Mouse (Mus musculus) midbrain, embryonic 11.5 days (tissue): ENCODE measurements at regions not wholly inside any gene's neighbourhood (a gene's known extent, or its start where the extent isn't known, plus 50 kb on each side); places are given as distances from the start of the nearest gene placed in this dataset.
A peak's percentile ranks its signal among the peaks of the same experiment; 100 is the strongest.

ENCODE experiments used
- ATAC-seq: fragments of 200-750 bp; cut with Nextera tagmentation; 2 replicates; pipeline ENCODE4 v1.8.0; 2017; ENCODE audit warnings: moderate TSS enrichment, moderate library complexity; ENCODE audit not compliant: low FRiP score
- DNase-seq: peaks from one replicate; pipeline ENCODE4 v3.0.0; 2015; ENCODE audit warnings: low spot score; ENCODE audit errors: missing footprints
- H3K27ac ChIP-seq: fragments of 300-500 bp; sonication (generic); 2 replicates; pipeline ENCODE4 v1.5.1; 2014; ENCODE audit warnings: low read depth, low read length
- H3K27me3 ChIP-seq: fragments of 300-500 bp; sonication (generic); 2 replicates; pipeline ENCODE4 v1.6.1; 2014; ENCODE audit warnings: mild to moderate bottlenecking, low read length, moderate library complexity, mixed read lengths; ENCODE audit not compliant: control insufficient read depth, insufficient read depth
- H3K36me3 ChIP-seq: fragments of 300-500 bp; sonication (generic); 2 replicates; pipeline ENCODE4 v1.6.1; 2014; ENCODE audit warnings: mild to moderate bottlenecking, low read length, moderate library complexity, mixed read lengths; ENCODE audit not compliant: control insufficient read depth, insufficient read depth
- H3K4me1 ChIP-seq: fragments of 300-500 bp; sonication (generic); 2 replicates; pipeline ENCODE4 v1.6.1; 2014; ENCODE audit warnings: low read length; ENCODE audit not compliant: control insufficient read depth, insufficient read depth
- H3K4me2 ChIP-seq: fragments of 300-500 bp; sonication (generic); 2 replicates; pipeline ENCODE4 v1.6.1; 2014; ENCODE audit warnings: mild to moderate bottlenecking, moderate library complexity
- H3K4me3 ChIP-seq: fragments of 300-500 bp; sonication (generic); 2 replicates; pipeline ENCODE4 v1.5.1; 2014; ENCODE audit warnings: low read depth, low read length
- H3K9ac ChIP-seq: fragments of 300-500 bp; sonication (generic); 2 replicates; pipeline ENCODE4 v1.6.1; 2014; ENCODE audit warnings: low read length
- H3K9me3 ChIP-seq: fragments of 300-500 bp; sonication (generic); 2 replicates; pipeline ENCODE4 v1.6.1; 2016; ENCODE audit warnings: low read length; ENCODE audit not compliant: control insufficient read depth
- WGBS: fragments of 180-500 bp; shearing (Covaris S2); extraction: QIAGEN DNeasy Blood & Tissue Kit; methylation state at CpG from one replicate; pipeline ENCODE4 v1.1.7; 2014; 5-methylcytosine and 5-hydroxymethylcytosine counted together

- no peak overlapping the region for H3K4me2 ChIP-seq
- 75% methylated on average over 3 of the region's 3 CpGs for WGBS
- no peaks in the 10 kb centered on the region for H3K27me3 ChIP-seq
- ATAC-seq (no peak), DNase-seq (no peak)
- no peaks in the 10 kb centered on the region for H3K4me1 ChIP-seq
- H3K9me3 ChIP-seq: no peaks in the 10 kb centered on the region
- no peak overlapping the region for H3K9ac ChIP-seq
- H3K4me3 ChIP-seq: no peak overlapping the region
- H3K36me3 ChIP-seq: no peaks in the 10 kb centered on the region
- H3K27ac ChIP-seq: no peak overlapping the region
These were observed 103.0 kb downstream of the Nab1 start for GRCm38 (mm10) chr1:52397460-52397859.

GRCm38 (mm10) chr1:52392933-52393332 is 107.5 kb downstream of the Nab1 start:
- no peak for DNase-seq
- Histone ChIP-seq H3K4me2 (no peak overlapping the region), H3K4me3 (no peak overlapping the region), H3K4me1 (no peaks in the 10 kb centered on the region), H3K27ac (no peak overlapping the region), H3K9ac (no peak overlapping the region), H3K27me3 (no peaks in the 10 kb centered on the region), H3K9me3 (no peaks in the 10 kb centered on the region), H3K36me3 (no peaks in the 10 kb centered on the region)
- ATAC-seq: no peak
- WGBS: 44% methylated on average over 2 of the region's 2 CpGs

GRCm38 (mm10) chr1:52388836-52389235 is 111.6 kb downstream of the Nab1 start:
- H3K9me3 ChIP-seq: no peaks in the 10 kb centered on the region
- DNase-seq (peak; percentile 79), ATAC-seq (no peak)
- H3K36me3 ChIP-seq: no peaks in the 10 kb centered on the region
- H3K27ac ChIP-seq: no peak overlapping the region
- no peaks in the 10 kb centered on the region for H3K27me3 ChIP-seq
- no peak overlapping the region for H3K9ac ChIP-seq
- WGBS: 83% methylated on average over 6 of the region's 6 CpGs
- H3K4me1 ChIP-seq: no peaks in the 10 kb centered on the region
- no peak overlapping the region for H3K4me3 ChIP-seq
- no peak overlapping the region for H3K4me2 ChIP-seq

DNA sequence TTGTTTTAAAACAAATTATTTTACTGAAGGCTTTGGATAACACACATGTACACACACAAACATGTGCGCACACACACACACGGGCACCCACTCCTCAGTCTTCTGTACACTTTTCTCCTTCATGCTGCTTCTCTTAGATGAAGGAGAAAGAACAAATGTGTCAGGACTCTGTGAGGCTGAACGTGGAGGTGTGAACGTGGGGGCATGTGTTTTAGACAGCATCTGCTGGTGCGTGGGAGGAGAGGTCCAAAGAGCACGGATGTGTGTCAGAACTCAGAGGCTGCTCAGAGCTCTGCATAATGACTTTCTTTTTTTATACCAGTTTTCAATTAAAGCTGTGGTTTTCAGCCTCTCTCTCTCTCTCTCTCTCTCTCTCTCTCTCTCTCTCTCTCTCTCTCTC is 112.4 kb downstream of the Nab1 start:
- 82% methylated on average over 6 of the region's 6 CpGs for WGBS
- Histone ChIP-seq H3K27me3 (no peaks in the 10 kb centered on the region), H3K4me1 (no peaks in the 10 kb centered on the region), H3K36me3 (no peaks in the 10 kb centered on the region), H3K4me3 (no peak overlapping the region), H3K4me2 (no peak overlapping the region), H3K9ac (no peak overlapping the region), H3K27ac (no peak overlapping the region), H3K9me3 (no peaks in the 10 kb centered on the region)
- ATAC-seq (no peak), DNase-seq (no peak)

GRCm38 (mm10) chr1:52387062-52387461 is 113.4 kb downstream of the Nab1 start:
- Histone ChIP-seq H3K9ac (no peak overlapping the region), H3K27ac (no peak overlapping the region)

GRCm38 (mm10) chr1:52375320-52375719 is 125.2 kb downstream of the Nab1 start:
- H3K9me3 ChIP-seq: no peaks in the 10 kb centered on the region

More at GRCm38 (mm10) chr1:52387062-52387461, 113.4 kb downstream of the Nab1 start:
- no peaks in the 10 kb centered on the region for H3K9me3 ChIP-seq
- DNase-seq: no peak
- H3K27me3 ChIP-seq: no peaks in the 10 kb centered on the region
- H3K4me3 ChIP-seq: no peak overlapping the region
- H3K36me3 ChIP-seq: no peaks in the 10 kb centered on the region
- WGBS: 88% methylated on average over 3 of the region's 3 CpGs
- no peak for ATAC-seq
- H3K4me1 ChIP-seq: no peaks in the 10 kb centered on the region
- H3K4me2 ChIP-seq: no peak overlapping the region

DNA sequence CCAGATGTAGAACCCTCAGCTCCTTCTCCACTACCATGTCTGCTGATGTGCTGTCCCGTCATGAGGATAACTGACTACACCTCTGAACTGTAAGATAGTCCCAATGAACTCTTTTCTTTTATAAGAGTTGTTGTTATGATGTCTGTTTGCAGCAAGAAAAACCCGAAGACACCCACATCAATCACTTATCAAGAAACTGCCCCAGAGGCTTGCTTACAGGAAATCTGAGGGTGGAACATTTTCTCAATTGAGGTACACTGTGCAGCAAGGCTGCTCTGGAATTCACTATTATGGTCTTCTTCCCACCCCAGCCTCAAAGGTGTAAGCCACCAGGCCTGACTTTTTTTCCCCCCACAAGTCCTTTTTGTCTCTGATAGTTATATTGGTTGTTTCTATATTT is 125.8 kb downstream of the Nab1 start:
- no peaks in the 10 kb centered on the region for H3K4me1 ChIP-seq
- no peaks in the 10 kb centered on the region for H3K36me3 ChIP-seq
- H3K9ac ChIP-seq: no peak overlapping the region
- 90% methylated on average over 2 of the region's 2 CpGs for WGBS
- H3K27ac ChIP-seq: no peak overlapping the region
- no peak overlapping the region for H3K4me3 ChIP-seq
- H3K27me3 ChIP-seq: no peaks in the 10 kb centered on the region
- no peak for DNase-seq
- no peaks in the 10 kb centered on the region for H3K9me3 ChIP-seq
- no peak for ATAC-seq
- no peak overlapping the region for H3K4me2 ChIP-seq

More at GRCm38 (mm10) chr1:52375320-52375719, 125.2 kb downstream of the Nab1 start:
- H3K27me3 ChIP-seq: no peaks in the 10 kb centered on the region
- no peak overlapping the region for H3K4me3 ChIP-seq
- no peaks in the 10 kb centered on the region for H3K36me3 ChIP-seq
- 85% methylated on average over 6 of the region's 6 CpGs for WGBS
- DNase-seq: no peak
- H3K27ac ChIP-seq: no peak overlapping the region
- H3K4me1 ChIP-seq: no peaks in the 10 kb centered on the region
- H3K4me2 ChIP-seq: no peak overlapping the region
- no peak overlapping the region for H3K9ac ChIP-seq
- ATAC-seq: no peak

DNA sequence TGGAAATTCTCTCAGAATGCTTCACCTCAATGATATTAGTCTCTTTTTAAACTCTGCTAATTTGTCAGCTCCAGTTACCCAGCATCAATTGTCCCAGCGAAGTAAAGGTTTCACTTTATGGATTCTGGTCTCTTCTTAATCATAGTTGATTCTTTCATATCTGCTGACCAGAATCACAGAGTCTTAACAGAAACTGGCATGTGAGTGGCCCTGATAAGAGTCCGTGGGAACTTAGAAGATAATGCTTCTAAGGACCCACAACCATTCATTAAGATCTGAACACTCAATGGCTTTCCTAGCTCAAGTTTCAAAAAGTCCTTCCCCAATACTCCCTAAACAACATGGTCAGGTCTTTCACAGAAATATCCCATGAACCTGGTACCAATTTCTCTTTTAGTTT is 126.7 kb downstream of the Nab1 start:
- H3K36me3 ChIP-seq: no peaks in the 10 kb centered on the region
- H3K9me3 ChIP-seq: no peaks in the 10 kb centered on the region
- no peak overlapping the region for H3K27ac ChIP-seq
- no peak overlapping the region for H3K9ac ChIP-seq
- 87% methylated on average over 2 of the region's 2 CpGs for whole genome bisulfite sequencing
- H3K4me3 ChIP-seq: no peak overlapping the region
- ATAC-seq (no peak), DNase-seq (no peak)
- no peaks in the 10 kb centered on the region for H3K27me3 ChIP-seq
- H3K4me1 ChIP-seq: no peaks in the 10 kb centered on the region
- H3K4me2 ChIP-seq: no peak overlapping the region

DNA sequence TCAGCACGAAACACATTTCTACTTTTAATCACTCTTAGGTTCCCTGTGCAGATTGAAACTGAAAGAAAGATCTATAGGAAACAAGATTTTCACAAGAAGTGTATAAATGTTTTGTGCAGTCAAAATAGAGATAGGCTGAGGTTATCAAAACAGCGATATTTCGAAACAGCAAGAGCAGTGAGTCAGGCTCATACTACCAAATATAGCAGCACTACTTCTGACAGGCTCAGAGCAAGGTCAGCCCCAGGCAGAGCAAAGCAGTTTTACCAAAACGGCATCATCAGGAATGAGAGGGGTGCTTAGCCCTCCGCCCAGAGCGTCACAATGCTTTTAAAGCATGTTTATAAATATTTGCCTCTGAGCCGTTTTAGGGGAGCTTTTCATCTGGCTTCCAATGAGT is 133.4 kb upstream of the Gls start:
- no peak overlapping the region for H3K27ac ChIP-seq
- WGBS: 87% methylated on average over 7 of the region's 7 CpGs
- no peaks in the 10 kb centered on the region for H3K4me1 ChIP-seq
- no peak overlapping the region for H3K4me3 ChIP-seq
- H3K27me3 ChIP-seq: no peaks in the 10 kb centered on the region
- DNase-seq: no peak
- H3K9me3 ChIP-seq: no peaks in the 10 kb centered on the region
- no peaks in the 10 kb centered on the region for H3K36me3 ChIP-seq
- no peak for ATAC-seq
- no peak overlapping the region for H3K4me2 ChIP-seq
- H3K9ac ChIP-seq: no peak overlapping the region

- Histone ChIP-seq H3K27me3 (no peaks in the 10 kb centered on the region), H3K4me1 (no peaks in the 10 kb centered on the region), H3K9me3 (no peaks in the 10 kb centered on the region)
These were observed 130.6 kb upstream of the Gls start for GRCm38 (mm10) chr1:52363625-52364024.

More at GRCm38 (mm10) chr1:52363625-52364024, 130.6 kb upstream of the Gls start:
- H3K4me2 ChIP-seq: no peak overlapping the region
- no peak for DNase-seq
- H3K9ac ChIP-seq: no peak overlapping the region
- WGBS: 91% methylated on average over 3 of the region's 3 CpGs
- no peaks in the 10 kb centered on the region for H3K36me3 ChIP-seq
- H3K4me3 ChIP-seq: no peak overlapping the region
- ATAC-seq: no peak
- no peak overlapping the region for H3K27ac ChIP-seq
